9 mouse cellular contexts compared by ENCODE assay signal in the genomic region with DNA sequence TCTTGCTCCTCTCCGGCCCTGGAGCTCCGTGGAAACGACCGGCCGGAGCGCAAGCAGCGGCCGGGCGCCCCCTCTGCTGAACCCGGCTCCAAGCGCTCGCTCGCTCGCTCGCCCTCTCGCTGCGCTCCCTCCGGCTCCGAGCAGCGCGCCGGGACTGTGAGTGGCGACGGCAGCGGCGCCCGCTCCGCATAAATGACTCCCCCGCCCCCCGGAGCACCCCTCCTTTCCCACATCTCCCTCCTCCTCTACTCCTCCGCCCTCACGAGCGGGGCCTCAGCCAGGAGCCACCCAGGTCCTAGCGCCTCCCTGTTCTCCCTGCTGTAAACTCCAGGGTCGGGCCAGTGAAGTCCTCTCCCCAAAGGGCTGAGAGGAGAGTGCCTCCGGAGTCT. TPM values are rescaled to one million over a fixed set of nuclear protein-coding genes. Genes with fewer than 3 reads are reported as not detected.
DNase-seq lines count a peak whose midpoint lies in the region; ATAC-seq and TF ChIP-seq lines count a peak whose summit lies in the region.
"Had no signal": no experiment of that assay in that cellular context is flagged by ENCODE, and none has a peak within 500 bp of the region (broad histone marks: within the 10 kb centered on the region; RNA-seq: fewer than 3 reads in every experiment).

A gene (minus strand): TSS at position 162 of the 389 bp plus-strand sequence.

- ATAC-seq in forebrain, embryonic 15.5 days (replicated peaks) = peak; percentile 96
- ATAC-seq in heart, embryonic 16.5 days (replicated peaks; ENCODE audit: extremely low read depth, insufficient read depth, low FRiP score) = peak; percentile 96
- peak; percentile 96 for ATAC-seq in neural tube, embryonic 13.5 days (ENCODE audit: low read depth)

- no peak for TF ChIP-seq CTCF in testis, adult 2 months (IDR thresholded peaks at IDR 0.05; ENCODE audit: control insufficient read depth, insufficient read depth, insufficient replicate concordance, low read depth, low read length)

- H3K4me1 ChIP-seq in forebrain, embryonic 15.5 days = peaks cover 21% of the 10 kb centered on the region
- peaks cover 31% of the 10 kb centered on the region for H3K4me1 ChIP-seq in heart, embryonic 16.5 days (ENCODE audit: control insufficient read depth, insufficient read depth, low read length)
- peaks cover 20% of the 10 kb centered on the region for H3K4me1 ChIP-seq in neural tube, embryonic 13.5 days (replicated peaks)
- peaks cover 15% of the 10 kb centered on the region for H3K4me1 ChIP-seq in testis, adult 2 months (ENCODE audit: control insufficient read depth, insufficient read depth, low read length)

- DNase-seq in spleen, adult 18-20 months = peak; percentile 16 to 19
- DNase-seq in spleen, adult 12 weeks (ENCODE audit: low spot score) = no peak
- DNase-seq in kidney, postnatal 14 days = peak; percentile 93
- DNase-seq in liver = peak; percentile 77

- H3K9me3 ChIP-seq in forebrain, embryonic 15.5 days = no peaks in the 10 kb centered on the region
- H3K9me3 ChIP-seq in heart, embryonic 16.5 days (replicated peaks; ENCODE audit: control insufficient read depth, low read length) = no peaks in the 10 kb centered on the region
- H3K9me3 ChIP-seq in neural tube, embryonic 13.5 days = no peaks in the 10 kb centered on the region

- H3K27me3 ChIP-seq in forebrain, embryonic 15.5 days = no peaks in the 10 kb centered on the region
- H3K27me3 ChIP-seq in heart, embryonic 16.5 days (ENCODE audit: control insufficient read depth, insufficient read depth, low read length) = no peaks in the 10 kb centered on the region
- H3K27me3 ChIP-seq in neural tube, embryonic 13.5 days = peaks cover 17% of the 10 kb centered on the region
- H3K27me3 ChIP-seq in testis, adult 2 months (ENCODE audit: control insufficient read depth, insufficient read depth, low read length) = no peaks in the 10 kb centered on the region

- H3K36me3 ChIP-seq in forebrain, embryonic 15.5 days = no peaks in the 10 kb centered on the region
- H3K36me3 ChIP-seq in heart, embryonic 16.5 days (ENCODE audit: control insufficient read depth, insufficient read depth) = no peaks in the 10 kb centered on the region
- H3K36me3 ChIP-seq in neural tube, embryonic 13.5 days = no peaks in the 10 kb centered on the region
- H3K36me3 ChIP-seq in testis, adult 2 months (ENCODE audit: control insufficient read depth, insufficient read depth, low read length) = no peaks in the 10 kb centered on the region

- peak within 1 kb of the TSS; percentile 79 for H3K27ac ChIP-seq in forebrain, embryonic 15.5 days (replicated peaks)
- H3K27ac ChIP-seq in heart, embryonic 16.5 days (ENCODE audit: low read length) = peak within 1 kb of the TSS; percentile 93
- H3K27ac ChIP-seq in neural tube, embryonic 13.5 days (replicated peaks) = peak within 1 kb of the TSS; percentile 83
- H3K27ac ChIP-seq in testis, adult 2 months (ENCODE audit: control insufficient read depth, insufficient read depth, low read depth, low read length) = no peak within 1 kb of the TSS

- TF ChIP-seq POLR2A in testis, adult 2 months (IDR thresholded peaks at IDR 0.05; ENCODE audit: control insufficient read depth, low read depth, low read length) = peak; percentile 65

- H3K9ac ChIP-seq in forebrain, embryonic 15.5 days (replicated peaks) = peak within 1 kb of the TSS; percentile 66
- peak within 1 kb of the TSS; percentile 86 for H3K9ac ChIP-seq in heart, embryonic 16.5 days (ENCODE audit: low read length)
- H3K9ac ChIP-seq in neural tube, embryonic 13.5 days = peak within 1 kb of the TSS; percentile 80

- peak within 1 kb of the TSS; percentile 92 for H3K4me2 ChIP-seq in forebrain, embryonic 15.5 days (replicated peaks)
- H3K4me2 ChIP-seq in heart, embryonic 16.5 days (ENCODE audit: low read depth, low read length) = peak within 1 kb of the TSS; percentile 98
- H3K4me2 ChIP-seq in neural tube, embryonic 13.5 days = peak within 1 kb of the TSS; percentile 67

- WGBS in forebrain, embryonic 15.5 days = under 1% methylated on average over 35 of the region's 36 CpGs
- 0% methylated on average over 35 of the region's 36 CpGs for WGBS in heart, embryonic 16.5 days
- 1% methylated on average over 36 of the region's 36 CpGs for WGBS in neural tube, embryonic 13.5 days

- H3K4me3 ChIP-seq in forebrain, embryonic 15.5 days = peak within 1 kb of the TSS; percentile 75
- peak within 1 kb of the TSS; percentile 84 for H3K4me3 ChIP-seq in heart, embryonic 16.5 days (ENCODE audit: low read length)
- H3K4me3 ChIP-seq in neural tube, embryonic 13.5 days = peak within 1 kb of the TSS; percentile 78
- H3K4me3 ChIP-seq in testis, adult 2 months (ENCODE audit: control insufficient read depth, low read depth, low read length) = peak within 1 kb of the TSS; percentile 80
- H3K4me3 ChIP-seq: myocyte had no signal

RNA-seq across cellular contexts. Expression of the gene that starts here (rescaled TPM):
- polyA plus RNA-seq in forebrain, embryonic 15.5 days (2015; fragmentation: Nextera tagmentation; extraction: Ambion mirVana) = 7.5 and 7.7 TPM in 2 replicates
- polyA plus RNA-seq in heart, embryonic 16.5 days (2015; fragmentation: Nextera tagmentation; extraction: Ambion mirVana) = 10.0 and 12.1 TPM in 2 replicates
- polyA plus RNA-seq in neural tube, embryonic 13.5 days (2015; fragmentation: Nextera tagmentation; extraction: Ambion mirVana) = 8.6 and 9.5 TPM in 2 replicates
- 0.81 and 0.88 TPM in 2 replicates for polyA plus RNA-seq in testis, adult 2 months (2012; rRNA removed)
- polyA plus RNA-seq: myocyte had no signal
